Mouse (Mus musculus): Measurements from ENCODE around the gene Golga1. TPM values are rescaled to one million over a fixed set of nuclear protein-coding genes. Genes with fewer than 3 reads are reported as not detected.

Golga1 gene
- polyA plus RNA-seq, 1 experiment = 1.5 TPM

DNA sequence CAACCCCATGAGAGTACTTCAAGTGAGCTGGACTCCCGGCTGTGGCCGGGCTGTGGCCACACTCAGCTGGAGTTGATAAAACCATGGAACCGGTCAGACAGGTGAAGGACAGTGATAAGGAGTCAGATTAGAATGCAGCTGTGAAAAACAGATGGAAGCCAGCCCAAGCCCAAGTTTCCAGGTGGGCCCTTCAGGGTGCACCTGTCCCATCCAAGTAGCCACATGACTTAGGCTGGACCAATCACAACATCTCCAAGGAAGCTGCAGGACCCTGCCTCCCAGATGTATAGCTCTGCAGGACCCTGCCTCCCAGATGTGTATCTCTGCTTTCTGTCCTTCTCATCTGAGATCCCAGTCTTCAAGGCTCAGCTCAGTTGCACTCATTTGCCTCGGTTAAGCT, 73.3 kb downstream of the Golga1 start:
- TF ChIP-seq GATA1 (IDR thresholded peaks at IDR 0.05; ENCODE audit: low read length) = no peak

DNA sequence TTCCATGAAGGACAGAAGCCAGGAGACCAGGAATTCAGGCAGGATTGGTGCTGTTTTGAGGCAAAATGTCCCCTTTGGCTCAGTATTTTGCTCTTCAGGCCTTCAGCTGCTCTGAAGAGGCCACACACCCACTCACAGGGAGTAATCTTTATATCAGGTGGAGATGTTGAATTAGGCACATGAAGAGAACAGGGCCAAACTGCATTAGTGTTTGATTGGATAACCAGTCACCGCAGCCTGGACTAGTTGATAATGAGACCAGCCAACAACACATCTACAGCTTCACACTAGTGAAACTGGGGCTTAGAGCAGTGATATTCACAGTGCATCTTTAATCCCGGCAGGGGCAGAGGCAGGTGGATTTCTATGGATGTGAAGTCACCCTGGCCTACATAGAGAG, 76.4 kb downstream of the Golga1 start:
- no peak for TF ChIP-seq GATA1 (IDR thresholded peaks at IDR 0.05; ENCODE audit: low read length)

DNA sequence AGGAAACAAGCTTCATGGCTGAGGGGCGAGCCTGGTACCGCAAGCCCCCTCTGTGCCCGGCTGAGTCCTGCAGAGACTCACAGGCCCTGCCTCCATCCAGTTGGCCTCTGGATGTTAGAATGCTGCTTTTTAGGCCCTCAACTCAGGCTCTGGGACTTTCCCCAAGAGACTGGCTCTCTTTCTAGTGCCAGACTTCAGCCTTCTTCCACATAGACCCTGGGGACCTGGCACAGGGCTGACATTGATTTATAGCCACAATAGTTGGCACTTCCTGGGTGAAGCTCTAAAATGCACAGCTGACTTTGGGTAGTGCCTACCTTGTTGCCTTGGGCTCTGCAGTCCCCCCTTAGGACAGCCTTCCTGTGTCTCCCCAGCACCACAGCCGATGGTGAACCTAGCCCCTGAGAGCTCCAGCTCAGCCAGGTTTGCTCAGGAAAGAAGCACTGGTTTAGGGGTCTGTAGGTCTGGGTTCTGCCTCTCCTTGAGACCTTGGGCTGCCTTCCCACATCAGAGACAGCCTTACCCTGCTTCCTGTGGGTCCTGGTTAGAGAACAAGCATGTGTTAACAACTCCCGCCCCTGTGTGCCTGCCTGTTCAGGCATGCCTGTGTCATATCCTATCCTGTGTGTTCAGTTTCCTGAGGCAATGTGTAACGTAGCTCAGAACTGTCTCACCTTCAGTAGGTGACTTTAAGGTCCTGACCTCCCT, 77.4 kb downstream of the Golga1 start:
- no peak for TF ChIP-seq GATA1 (IDR thresholded peaks at IDR 0.05; ENCODE audit: low read length)

DNA sequence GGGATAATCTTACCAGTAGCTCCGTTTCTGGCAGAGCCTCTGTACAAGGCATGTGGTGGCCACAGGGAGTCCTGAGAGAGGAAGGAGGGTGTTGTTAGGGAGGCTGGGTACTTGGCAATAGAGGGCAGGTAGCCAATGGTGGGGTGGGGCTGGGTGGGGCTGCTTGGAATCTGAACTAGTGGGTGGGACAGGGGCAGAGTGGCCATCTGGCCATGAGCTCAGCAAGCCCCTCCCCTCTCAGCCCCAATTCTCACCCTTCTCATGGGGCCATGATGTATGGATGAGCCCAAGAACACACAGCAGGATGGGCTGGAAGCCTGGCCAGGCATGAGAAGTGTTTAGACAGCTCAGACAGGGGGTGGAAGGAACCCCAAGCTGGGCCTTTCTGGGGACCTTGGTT, 78.0 kb downstream of the Golga1 start:
- no peak for TF ChIP-seq GATA1 (IDR thresholded peaks at IDR 0.05; ENCODE audit: low read length)

DNA sequence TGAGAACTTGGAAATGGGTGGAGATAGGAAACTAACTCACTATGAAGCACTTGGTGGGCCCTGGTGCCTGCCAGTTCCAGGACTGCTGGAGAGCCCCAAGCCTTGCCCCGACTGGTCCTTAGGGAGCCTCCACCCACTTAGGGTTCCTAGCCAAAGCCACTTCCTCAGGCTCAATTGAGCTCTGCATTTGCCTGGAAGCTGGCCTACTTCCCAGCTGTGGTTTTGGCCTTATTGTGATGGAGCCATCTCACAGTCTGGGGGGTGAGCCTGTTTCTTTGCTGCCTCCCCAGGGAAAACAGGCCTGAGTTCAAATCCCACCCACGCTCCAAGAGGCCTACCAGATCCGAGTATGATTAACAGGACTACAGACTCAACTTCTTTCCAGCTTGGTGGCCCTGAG, 78.8 kb downstream of the Golga1 start:
- no peak for TF ChIP-seq GATA1 (IDR thresholded peaks at IDR 0.05; ENCODE audit: low read length)

DNA sequence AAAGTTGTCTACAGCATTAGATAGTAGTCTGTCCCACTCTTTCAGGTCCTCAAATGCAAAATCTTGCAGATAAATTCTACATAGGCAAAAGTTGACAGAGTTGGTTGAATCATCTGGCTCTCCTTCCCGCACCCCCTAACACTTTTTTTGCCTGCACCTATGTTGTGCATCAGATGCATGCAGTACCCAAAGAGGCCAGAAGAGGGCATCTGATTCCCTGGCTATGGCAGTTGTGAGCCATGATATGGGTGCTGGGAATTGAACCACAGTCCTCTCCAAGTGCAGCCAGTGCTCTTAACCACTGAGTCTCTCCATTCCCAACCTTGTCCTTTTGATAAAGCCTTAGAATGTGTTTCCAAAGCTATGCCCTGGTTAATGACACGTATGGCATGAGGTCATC, 81.9 kb downstream of the Golga1 start:
- TF ChIP-seq GATA1 (IDR thresholded peaks at IDR 0.05; ENCODE audit: low read length) = no peak

DNA sequence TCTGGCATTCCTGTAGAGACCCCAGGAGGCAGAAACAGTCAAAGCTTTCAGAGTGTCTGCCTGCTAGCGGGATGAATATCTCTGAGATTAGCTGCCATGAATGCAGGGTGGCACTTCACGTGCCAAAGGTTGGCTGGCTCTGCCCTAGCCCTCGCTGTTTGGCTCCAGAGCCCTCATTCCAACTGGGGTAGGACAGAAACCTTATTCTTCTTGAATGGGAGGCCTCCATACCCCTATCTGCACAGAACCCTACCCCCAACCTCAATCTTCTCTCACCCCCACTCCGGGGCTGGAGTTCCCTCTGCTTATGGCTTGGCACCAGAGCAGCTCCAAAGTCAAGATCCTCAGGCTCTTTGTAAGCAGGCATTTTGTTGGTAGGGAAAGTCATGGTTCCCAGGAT, 87.5 kb downstream of the Golga1 start:
- no peak for TF ChIP-seq GATA1 (IDR thresholded peaks at IDR 0.05; ENCODE audit: low read length)

DNA sequence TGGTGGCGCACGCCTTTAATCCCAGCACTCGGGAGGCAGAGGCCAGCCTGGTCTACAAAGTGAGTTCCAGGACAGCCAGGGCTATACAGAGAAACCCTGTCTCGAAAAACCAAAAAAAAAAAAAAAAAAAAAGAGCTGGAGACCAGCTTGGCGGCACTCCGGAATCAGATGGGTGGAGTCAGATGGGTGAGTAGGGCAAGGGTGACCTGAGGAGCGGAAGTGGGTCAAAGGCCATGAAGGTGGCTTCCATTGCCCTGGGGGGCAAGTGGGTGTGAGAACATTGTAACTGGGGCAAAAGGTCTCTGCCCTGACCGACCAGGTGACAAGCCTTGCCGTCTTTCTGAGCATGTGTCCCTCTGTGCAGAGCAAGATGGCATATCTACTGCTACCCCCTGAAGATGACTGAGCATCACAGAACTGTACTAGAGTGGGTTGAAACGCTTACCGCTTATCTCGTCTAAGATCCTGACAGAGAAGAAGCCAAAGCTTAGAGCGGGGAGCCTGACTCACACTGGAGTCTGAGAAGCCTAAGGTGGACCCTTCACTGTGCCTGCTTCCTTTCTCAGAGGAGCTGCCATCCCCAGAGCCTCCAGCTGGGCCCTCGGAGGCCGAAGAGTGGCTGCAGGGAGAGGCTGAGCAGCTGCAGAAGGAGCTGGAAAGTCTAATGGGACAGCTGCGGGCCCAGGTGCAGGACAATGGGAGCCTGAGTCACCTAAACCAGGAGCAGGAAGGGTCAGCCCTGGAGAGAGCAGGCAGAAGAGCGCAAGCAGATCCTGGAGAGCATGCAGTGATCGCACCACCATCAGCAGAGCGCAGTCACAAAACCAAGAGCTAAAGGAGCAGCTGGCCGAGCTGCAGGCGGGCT, 89.2 kb downstream of the Golga1 start:
- no peak for TF ChIP-seq GATA1 (IDR thresholded peaks at IDR 0.05; ENCODE audit: low read length)

DNA sequence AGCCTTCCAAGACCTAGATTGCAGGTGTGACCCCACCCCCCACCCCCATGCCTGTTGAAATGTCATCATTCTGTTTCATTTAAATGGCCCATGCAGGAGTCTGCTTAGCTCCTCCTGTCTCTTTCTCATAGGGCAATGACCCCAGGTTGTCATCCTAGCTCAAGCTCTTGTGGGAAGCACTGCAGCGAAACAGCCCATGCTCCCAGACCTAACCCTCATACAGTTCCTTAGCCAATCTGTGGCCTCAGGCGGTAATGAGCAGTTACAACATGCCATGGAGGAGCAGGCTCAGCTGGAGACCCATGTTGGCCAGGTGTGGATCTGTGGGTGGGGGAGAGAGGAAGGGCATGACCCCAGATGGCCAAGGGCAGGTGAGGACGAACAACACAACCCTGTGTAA, 90.2 kb downstream of the Golga1 start:
- no peak for TF ChIP-seq GATA1 (IDR thresholded peaks at IDR 0.05; ENCODE audit: low read length)

DNA sequence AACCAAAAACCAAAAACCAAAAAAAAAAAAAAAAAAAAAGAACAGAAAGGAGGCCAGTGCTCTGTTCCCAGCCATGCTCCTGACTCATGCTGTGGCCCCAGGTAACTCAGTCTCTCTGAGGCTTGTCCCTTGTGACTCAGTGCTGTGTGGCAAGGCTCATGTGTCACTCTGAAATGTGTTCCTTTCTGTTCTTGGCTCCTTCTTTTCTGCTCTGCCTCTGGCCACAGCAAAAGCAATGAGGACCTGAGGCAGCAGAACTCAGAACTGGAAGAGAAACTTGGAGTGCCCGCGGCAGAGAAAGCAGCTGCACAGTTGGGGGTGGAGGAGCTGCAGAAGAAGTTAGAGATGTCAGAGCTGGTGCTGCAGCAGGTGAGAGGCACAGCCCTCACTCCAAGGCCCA, 91.2 kb downstream of the Golga1 start:
- TF ChIP-seq GATA1 (IDR thresholded peaks at IDR 0.05; ENCODE audit: low read length) = no peak

DNA sequence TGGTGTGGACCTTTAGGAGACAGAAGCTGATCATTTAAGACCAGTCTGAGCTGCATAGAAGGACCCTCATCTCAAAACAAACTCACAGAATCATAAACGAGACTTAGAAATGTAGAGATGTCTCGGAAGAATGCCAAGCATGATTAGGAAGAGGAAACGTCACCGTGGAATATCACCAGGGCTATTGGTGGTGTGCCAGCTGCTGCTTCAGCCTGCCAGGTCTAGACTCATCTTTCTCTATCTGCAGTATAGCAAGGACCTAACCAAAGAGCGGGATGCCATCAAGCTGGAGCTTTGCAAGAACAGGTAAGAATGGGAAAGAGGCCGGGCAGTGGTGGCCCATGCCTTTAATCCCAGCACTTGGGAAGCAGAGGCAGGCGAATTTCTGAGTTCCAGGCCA, 91.6 kb downstream of the Golga1 start:
- no peak for TF ChIP-seq GATA1 (IDR thresholded peaks at IDR 0.05; ENCODE audit: low read length)

DNA sequence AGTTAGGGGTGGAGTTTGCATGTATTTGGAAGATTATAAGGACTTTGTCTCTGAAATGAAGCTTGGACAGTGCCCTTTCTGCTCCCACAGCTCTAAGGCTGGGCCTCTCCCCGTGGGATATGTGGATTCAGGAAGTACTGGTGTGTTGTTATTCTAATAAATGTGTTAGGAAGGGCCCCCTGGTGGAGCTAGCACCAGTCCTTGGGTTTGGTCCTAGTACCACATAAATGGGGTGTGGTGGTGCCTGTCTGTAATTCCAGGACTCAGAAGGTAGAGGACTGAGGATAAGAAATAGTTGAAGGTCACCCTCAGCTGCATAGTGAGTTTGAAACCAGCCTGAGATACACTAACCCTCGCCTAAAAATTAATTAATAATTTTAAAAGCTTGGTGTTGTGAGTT, 92.1 kb downstream of the Golga1 start:
- TF ChIP-seq GATA1 (IDR thresholded peaks at IDR 0.05; ENCODE audit: low read length) = no peak

DNA sequence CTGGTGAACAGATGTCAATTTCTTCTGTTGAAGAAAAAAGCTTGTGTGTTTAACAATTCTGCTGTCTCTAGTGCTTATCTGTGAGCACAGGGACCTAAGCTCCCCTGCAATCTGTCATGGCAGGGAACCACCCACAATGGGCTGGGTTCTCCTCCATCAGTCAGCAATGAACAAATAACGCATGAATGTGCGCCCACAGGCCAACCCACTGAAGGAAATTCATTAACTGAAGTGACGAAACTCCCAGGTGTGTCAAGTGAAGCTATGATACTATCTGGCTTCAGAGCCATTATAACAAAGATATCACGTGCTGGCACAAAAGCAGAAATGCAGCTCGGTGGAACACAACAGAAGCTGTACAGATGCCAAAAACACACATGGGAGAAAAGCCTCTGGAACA, 95.3 kb downstream of the Golga1 start:
- no peak for TF ChIP-seq GATA1 (IDR thresholded peaks at IDR 0.05; ENCODE audit: low read length)

DNA sequence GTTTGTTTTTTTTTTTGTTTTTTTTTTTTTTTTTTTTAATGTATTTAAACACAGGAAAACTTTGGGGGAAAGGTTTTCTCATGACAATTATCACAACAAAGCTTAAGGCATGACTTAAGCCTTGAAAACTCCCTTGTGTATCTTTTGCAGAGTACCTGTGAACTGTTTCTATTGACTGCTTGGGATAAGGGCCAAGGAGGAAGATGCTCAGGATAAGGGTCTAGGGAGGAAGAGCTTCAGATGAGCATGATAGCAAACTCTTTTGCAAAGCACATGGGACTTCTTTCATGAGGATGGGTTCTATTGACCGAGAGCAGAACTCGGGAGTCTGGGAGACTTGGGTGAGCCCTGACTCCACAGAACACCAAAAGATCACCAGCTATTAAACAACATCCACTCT, 95.7 kb downstream of the Golga1 start:
- TF ChIP-seq GATA1 (IDR thresholded peaks at IDR 0.05; ENCODE audit: low read length) = no peak

Other genes starting within 250 kb of the Golga1 start
- gene Nr6a1, start 137.9 kb downstream of the Golga1 start, polyA plus RNA-seq (2012) = 0.58 and 0.68 TPM in 2 replicates
- not detected in 2 replicates for gene Olfml2a, start 133.6 kb downstream of the Golga1 start, polyA plus RNA-seq (2012)
- 0.15 and 0.18 TPM in 2 replicates for gene Wdr38, start 68.1 kb downstream of the Golga1 start, polyA plus RNA-seq (2012)
- gene Arpc5l, start 60.2 kb downstream of the Golga1 start, polyA plus RNA-seq (2012) = 78.5 and 96.1 TPM in 2 replicates
- 139 and 159 TPM in 2 replicates for gene Rpl35, start 59.9 kb downstream of the Golga1 start, polyA plus RNA-seq (2012)
- 36.9 and 48.6 TPM in 2 replicates for gene Scai, start 125.2 kb upstream of the Golga1 start, polyA plus RNA-seq (2012)
- 2.7 and 6.3 TPM in 2 replicates for gene Ppp6c, start 160.9 kb upstream of the Golga1 start, polyA plus RNA-seq (2012)